Mouse (Mus musculus): ENCODE measurements around the gene Utp11.

Gene Utp11

DNA sequence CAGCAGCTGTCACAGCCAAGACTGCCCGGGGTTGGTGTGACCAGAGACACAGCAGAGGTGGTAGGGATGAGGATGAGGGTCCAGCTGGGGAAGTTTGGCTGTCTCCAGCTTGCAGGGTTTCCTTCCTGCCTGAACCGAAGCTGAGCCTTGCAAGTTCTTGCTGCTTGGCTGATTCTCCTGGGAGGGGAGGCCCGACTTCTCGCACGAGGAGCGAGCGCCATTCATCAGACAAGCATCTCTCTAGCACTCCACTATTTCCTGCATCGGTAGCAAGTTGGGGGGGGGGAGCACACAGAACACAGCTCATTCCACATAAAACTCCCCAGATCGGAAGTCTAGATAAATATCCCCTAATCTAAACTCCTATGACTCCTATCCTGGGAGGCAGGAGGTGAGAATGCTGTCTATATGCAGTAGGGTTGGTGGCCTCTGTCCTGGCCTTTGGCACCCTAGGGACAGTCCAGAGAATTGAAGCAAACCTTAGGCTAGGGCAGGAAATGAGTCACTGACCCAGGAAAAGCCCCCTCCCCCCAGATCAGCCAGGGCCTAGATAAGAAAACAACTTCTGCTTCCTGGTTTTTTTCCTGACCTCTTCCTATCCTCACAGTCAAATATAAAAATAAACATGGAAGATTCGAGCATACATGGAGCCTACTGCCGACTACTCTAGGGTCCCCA lies 11.5 kb upstream of the Utp11 start:
- 47% methylated on average over 11 of the region's 11 CpGs for WGBS

- WGBS, result 55% methylated on average over 6 of the region's 6 CpGs
Measured at GRCm38 (mm10) chr4:124703881-124704796, 10.7 kb upstream of the Utp11 start.

- 64% methylated on average over 2 of the region's 2 CpGs for WGBS
Measured at GRCm38 (mm10) chr4:124703406-124703805, 10.0 kb upstream of the Utp11 start.

GRCm38 (mm10) chr4:124701916-124702315 lies 8.5 kb upstream of the Utp11 start:
- WGBS, result 30% methylated on average over 5 of the region's 5 CpGs

DNA sequence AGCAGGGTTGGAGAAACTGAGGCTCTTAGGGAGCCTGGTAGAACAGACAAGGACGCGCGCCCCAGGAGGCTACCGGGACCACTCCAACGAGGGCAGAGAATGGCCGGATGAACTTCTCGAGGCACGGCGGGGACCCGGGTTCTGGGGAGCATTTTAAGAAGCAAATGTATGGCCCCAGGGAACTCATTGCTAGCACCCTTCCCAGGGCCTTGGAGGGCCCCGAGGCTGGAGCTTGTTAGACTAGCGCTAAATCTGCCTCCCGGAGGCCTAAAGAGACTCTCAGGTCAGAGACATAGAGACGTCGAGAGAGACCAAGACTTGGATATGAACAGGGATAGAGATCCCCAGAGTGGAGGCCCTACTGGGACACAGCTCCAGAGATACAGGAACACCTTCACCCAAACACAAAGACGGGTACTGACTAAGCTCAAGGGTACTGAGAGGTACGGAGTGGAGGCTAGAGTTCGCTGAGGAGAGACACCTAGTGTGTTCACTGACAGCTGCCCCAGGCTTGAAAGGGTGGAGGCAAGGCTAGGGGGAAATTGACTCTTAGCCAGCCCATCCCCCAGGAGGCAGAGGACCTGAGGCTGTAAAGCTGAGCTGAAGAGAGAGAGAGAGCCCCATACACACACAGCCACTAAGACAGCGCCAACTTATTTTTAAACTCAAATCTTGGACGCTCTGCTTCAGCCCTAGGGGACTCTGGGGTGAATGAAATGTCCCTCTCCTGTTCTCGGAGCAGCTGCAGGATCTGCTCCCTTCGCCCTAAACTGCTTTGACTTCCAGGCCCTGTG lies 7.8 kb upstream of the Utp11 start:
- WGBS, result 22% methylated on average over 22 of the region's 22 CpGs

DNA sequence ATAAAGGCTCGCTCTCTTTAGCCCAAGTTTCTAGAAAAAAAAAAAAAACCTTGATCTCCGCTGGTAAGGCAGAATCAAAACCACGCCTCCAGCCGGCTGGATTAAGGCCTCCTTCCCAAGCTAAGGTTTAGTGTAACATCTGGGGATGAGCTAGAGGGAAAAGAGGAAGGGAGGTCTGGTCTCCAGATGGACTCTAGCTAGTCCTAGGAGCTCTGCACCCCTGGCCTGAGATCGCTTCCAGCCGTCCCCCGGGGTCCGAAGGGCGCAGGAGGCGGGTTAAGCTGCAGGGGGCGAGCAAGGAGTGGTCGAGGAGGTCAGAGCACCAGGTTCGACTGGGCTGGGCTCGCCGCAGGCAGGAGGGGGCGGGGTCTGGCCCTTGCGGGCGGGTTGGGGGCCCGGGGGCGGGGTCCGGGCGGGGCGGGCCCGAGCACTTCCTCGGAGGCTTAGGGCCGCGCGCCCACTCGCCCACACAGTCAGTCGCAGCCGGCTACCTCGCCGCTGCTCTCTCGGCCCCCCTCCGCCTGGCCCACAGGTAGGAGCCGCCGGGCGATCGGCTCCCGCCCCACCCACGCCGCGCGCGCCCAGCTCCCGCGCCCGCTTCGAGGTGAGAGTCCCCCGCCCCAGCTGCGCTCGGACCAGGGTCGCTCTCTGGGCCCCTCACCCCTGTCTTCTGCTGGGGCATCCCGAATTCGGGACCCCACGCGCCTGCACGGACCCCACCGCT lies 7.0 kb upstream of the Utp11 start, which contains the start of gene Fhl3:
Gene Fhl3, plus strand, starts transcription at position 454 of the 724 bp plus-strand sequence.
- WGBS, result 4% methylated on average over 40 of the region's 59 CpGs

GRCm38 (mm10) chr4:124699791-124700190 lies 6.4 kb upstream of the Utp11 start:
- WGBS, result 63% methylated on average over 6 of the region's 6 CpGs

DNA sequence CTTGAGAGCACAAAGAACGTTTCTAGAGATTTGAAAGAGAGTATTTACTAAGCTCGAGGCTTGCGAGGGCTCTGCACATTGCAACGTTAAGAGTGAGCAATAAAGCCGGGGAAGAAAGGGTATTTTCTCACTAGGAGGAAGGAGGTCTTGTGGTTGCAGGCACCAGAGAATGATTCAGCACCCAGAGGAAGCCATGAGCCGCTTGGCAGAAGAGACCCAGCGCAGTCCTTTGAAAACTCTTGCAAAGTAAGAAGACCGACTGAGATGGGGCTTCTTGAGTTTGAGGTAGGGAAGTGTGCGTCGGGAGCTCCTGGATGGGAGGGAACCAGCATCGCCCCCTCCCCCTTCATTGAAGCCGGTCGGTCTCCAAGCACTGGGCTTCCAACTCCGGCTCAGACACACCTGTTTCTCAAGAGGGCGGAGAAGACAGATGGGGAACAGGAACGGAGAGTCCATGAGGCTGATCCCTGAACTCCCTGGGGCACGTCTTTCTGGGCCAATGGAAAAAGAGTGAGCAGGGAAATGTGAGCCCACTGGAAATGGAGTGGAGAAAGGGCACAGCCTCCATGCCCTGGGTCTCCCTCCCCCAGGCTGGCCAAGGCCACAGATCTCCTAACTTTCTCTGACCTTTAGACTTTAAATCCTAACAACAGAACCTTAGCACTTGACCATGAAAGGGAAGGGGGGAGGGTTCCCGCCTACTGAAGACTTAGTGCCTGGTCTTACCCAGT lies 2.6 kb upstream of the Utp11 start:
- 19% methylated on average over 18 of the region's 18 CpGs for WGBS

GRCm38 (mm10) chr4:124694572-124694971 lies 1.2 kb upstream of the Utp11 start:
- 83% methylated on average over 2 of the region's 2 CpGs for WGBS

DNA sequence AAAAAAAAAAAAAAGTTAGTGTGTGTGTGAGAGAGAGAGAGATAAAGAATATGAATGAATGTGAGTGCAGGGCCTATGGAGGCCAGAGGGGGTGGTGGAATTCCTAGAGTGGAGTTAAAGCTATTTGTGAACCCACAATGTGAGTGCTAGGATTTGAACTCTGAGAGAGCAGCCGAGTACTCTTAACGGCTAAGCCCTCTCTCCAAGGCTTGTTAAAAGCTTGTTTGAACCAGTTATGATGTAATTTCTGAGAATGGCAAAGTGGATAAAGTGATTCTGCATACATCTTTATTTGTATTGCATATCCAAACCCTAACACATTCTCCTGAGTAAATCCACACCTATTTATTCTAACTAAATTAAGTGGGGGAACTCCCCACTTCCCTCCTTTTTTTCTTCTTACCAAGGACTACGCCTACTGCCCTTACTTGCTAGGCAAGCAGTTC lies 961 bp downstream of the Utp11 start:
- WGBS, result 49% methylated on average over 3 of the region's 3 CpGs

DNA sequence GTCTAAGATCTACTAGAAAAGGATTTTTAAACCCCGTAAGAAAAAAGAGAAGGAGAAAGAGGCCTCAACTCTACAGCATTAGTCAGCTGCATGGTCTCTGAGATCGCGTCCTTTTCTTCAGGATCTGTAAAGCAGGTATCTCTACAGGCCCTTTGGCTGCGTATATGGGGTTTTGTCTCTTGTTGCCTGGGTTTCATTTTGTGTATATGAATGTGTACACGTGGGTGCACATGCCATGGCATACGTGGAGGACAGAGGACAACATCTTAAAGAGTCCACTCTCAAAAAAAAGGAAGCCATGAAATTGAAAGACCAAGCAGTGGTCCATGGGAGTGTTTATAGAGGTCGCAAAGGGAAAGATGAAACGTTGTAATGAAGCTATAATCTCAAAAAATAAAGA lies 1.9 kb downstream of the Utp11 start:
- 81% methylated on average over 8 of the region's 8 CpGs for WGBS

DNA sequence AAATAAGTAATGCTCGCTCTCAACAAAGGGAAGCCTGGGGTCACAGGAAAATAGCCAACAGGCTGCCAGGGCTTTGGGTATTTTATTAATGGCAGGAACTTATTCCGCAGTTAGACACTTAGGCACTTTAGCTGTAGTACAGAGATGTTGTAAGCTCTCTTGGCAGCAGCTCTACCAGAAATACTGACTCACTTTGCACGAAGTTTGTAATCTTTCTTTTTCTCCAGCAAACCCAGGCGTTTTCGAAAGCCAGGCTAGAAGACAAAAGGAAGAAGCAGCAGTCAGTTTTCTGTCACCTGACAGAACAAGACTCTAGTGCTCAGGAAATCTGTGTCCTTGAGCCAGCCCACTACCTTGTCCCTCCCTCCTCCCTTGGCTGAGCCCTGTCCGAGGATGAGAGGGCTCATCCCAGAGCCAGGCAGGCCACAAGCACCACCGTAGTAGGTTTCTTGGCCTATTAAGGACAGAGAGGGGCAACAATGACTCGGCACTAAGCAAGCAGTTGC lies 7.5 kb downstream of the Utp11 start:
- WGBS, result 62% methylated on average over 8 of the region's 8 CpGs

DNA sequence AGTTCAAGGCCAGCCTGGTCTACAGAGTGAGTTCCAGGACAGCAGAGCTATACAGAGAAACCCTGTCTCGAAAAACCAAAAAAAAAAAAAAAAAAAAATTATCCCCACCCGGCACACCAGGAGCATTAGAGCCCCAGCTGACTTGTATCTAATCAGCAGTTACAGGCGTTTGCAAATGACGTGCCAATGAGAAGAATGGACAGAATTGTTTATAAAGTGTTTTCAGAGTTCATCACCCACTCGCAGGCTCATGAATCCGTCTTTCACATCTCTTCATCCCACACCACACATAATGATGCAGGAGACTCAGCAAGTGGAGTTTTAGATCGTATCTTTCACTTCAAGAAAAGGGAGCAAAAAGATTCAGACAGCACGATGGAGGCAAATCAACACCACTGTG lies 7.9 kb downstream of the Utp11 start:
- 58% methylated on average over 8 of the region's 8 CpGs for WGBS

DNA sequence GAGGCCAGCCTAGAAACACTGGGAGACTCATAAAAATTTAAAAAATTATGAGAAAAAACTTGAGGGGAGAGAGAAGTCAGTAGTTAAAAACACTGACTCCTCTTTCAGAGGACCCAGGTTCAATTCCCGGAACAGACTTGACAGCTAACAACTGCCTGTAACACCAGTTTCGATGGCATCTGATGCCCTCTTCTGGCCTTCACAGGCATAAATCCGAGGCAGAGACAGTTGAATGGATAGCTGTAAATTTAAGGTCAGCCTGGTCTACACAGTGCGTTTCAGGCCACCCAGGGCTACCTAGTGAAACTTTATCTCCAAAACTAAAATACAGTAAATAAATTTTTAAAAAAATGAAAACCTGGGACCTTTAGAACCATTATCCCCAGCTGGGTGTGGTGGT lies 8.4 kb downstream of the Utp11 start:
- WGBS, result 83% methylated on average over 4 of the region's 4 CpGs

- WGBS, result 60% methylated on average over 4 of the region's 4 CpGs
Measured at GRCm38 (mm10) chr4:124683474-124683873, 9.9 kb downstream of the Utp11 start.

GRCm38 (mm10) chr4:124682270-124682669 lies 11.1 kb downstream of the Utp11 start:
- 42% methylated on average over 7 of the region's 7 CpGs for whole genome bisulfite sequencing

DNA sequence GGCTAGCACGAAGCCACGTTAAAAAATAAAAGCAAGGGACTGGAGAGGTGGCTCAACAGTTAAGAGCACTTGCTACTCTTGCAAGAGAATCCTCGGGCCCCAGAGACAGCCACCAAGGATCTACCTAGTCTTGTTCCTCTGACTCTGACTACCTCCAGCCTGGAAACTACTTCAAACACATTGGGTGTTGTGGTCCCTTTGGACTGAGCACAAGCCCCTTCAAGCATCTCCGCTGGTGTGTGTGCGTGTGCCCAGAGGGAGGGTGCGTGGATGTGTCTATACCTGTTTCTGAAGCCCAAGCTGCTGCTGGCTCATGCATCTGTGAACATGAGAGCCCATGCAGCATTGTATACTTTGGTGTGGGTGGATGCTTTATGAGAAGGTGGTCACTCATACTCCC lies 17.4 kb downstream of the Utp11 start:
- WGBS, result 86% methylated on average over 6 of the region's 6 CpGs

DNA sequence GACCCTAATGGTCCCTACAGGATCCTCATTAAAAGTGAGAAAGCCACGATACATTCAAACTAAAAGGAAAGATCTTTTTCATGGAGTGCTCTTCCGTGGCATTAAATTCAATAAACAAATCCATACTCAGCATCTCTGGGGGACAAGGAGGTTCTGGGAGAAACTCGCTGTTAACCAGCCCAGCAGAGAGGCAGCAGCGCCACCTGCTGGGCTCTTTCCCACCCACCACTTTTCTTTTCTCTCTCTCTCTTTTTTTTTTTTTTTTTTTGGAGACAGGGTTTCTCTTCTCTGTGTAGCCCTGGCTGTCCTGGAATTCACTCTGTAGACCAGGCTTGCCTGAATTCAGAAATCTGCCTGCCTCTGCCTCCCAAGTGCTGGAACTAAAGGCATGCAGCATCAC lies 18.4 kb downstream of the Utp11 start:
- 10% methylated on average over 4 of the region's 4 CpGs for WGBS

DNA sequence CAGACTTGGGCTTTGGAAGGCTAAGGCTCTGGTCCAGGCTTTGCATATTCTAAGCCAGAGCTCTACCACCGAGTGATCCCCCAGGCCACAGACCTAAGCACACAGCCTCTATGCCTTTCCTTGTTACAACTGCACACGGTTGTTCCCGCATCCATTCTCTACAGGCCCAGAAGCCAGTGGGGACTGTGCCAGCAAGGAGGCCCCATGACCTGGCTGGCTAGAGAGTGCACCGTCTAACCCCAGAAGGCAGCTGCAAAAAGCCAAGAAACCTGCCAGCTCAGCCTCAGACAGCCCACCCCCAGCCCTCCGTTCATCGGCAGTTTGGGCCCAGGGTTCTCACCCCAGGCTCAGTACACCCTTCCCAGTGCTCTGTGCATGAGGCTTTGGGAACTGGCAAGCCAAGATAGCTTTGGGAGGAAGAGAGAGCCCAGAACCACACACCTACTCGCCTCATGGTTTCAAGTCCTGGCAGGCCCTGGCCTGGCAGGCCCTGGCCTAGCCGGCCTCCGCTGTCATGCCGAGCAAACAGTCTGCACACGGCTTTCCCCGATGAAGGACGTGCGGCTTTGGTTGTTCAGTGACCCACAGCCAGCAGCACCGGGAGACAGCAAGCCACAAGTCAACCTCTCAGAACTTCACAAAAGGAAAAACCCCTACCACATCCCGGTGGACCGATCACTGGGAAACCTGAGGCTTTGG lies 18.9 kb downstream of the Utp11 start:
- 71% methylated on average over 17 of the region's 17 CpGs for WGBS
